Mouse (Mus musculus): ENCODE data around the gene Slc20a1.

The Slc20a1 gene

DNA sequence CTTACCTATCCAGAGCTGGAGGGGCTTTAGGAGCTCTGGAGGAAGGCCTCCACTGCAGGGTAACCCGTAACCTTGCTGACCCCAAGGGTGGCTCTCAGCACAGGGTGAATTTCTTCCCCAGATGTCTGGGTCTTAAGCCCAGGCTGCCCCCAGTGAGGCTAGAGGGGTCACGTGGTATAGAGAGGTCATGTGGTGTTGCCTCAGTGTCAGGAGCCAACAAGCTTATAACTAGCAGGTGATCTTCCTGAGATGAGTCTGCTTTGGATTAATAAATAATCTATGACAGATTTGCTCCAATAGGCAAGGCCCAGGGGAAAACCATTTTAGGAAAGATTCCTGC lies 55.0 kb downstream of the Slc20a1 start:
- DNase-seq (ENCODE audit: low spot score in 2 of 2), result no peak

DNA sequence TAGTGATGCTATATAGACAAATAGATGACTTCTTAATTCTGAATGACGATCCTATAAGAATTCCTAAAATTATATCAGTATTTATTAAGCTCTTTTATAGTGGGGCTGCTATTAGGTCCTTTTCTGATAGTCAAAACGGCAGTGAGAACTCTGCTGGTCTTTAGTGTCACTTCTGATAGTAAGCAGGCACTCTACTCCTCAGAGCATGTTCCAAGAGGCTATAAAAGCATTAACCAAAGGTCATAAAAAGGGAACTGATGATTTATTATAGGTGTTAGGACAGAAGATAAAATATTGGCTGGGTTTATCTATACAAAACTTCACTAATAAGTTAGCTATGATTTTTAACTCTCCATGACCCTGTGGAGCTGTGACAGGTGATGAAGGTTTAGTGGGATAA lies 55.5 kb downstream of the Slc20a1 start:
- no peak for DNase-seq (ENCODE audit: low spot score in 2 of 2)

DNA sequence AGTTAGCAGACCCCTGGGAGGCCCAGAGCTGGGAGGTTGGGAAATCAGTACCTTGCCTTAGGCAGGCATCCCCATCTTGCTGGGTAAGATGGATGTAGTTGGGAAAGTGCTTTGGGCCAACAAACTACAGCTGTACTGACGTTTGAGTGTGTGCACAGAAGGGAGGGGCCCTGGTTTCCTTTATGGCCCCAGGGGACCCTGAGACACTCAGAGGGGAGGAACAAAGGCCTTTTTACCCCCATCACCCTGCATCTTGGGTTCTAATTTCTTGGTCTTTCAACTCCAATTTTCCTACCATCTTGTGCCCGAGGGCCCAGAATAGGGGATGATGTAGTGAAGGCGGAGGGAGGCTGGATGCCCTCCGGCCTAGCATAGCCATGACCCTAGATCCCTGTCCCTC lies 57.4 kb downstream of the Slc20a1 start:
- DNase-seq (ENCODE audit: low spot score in 2 of 2), result peak in 1 of 2 experiments; percentile 53

DNA sequence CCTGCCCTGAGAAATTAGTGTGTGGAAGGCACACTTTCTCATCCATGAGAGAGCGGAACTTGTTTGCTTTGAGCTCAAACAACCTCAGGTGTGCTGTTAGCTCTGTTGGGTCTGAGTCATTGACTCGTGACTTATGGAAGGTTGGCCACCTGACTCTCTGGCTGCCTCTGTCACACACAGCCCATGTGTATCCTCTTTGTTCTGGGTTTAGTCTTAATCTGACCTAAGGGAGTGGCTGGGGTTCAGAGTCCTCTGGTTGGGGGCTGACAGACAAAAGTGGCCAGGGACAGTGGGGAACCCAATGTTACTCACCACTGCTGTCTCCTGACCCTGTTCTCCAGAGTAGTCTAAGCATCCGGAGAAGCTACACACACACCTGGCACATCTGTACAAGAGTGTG lies 59.5 kb downstream of the Slc20a1 start:
- DNase-seq (ENCODE audit: low spot score in 2 of 2), result no peak

DNA sequence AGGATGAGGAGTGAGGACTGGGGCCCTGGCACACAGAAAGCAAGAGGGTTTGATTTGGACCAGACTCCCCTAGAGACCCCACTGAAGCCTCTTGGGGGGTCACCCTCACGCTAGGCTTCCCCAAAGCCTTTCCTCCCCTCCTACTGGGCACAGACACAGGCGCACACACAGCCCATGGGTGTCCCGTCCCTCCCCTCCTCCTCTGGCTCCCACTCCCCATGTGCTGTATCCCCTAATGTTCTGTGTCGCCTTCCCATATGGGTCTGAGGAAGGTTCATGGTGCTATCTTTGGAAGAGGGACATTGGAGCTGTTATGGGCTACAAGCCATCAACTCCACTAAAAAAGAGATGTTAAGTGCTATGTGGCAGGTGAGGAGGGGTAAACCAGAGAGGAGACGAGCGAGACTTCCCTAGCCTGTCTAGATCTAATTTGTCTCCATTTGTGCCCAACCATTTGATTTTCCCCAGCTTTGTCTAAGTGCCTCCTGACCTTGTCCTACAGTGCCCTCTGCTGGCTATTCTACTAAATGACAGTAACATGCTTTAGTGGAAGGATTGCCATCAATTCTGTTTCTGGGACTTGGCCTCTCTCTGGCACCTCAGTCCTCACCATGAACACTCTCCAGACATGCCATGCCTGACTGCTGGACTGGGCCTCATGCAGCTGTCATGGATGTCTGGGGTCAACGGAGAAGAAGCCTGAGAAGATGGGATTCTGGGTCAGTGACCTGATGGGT lies 60.1 kb downstream of the Slc20a1 start:
- peak; percentile 58 to 76 for DNase-seq (ENCODE audit: low spot score in 2 of 2)

DNA sequence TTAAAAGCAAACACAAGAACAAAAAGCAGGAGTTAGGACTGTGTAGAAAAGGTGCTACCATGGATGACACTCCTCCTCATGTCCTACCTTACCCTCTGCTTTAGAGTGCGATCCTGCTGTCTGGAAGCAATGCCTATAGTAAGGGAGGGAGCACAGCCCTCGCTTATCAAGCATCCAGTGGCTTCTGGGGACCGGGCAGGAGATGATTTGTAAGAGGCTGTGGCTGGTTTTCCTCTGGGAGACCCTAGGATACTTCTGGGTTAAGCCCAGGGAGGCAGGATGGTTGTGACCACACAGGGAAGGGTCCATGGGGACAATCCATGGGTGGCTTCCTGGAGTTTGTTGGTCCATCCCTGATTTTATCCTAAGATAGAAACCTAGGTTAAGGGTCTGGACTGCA lies 62.1 kb downstream of the Slc20a1 start:
- no peak for DNase-seq (ENCODE audit: low spot score in 2 of 2)

Measured in spleen, postnatal 10 days (tissue).